Mouse (Mus musculus) CD8-positive naive resting alpha-beta T cell, adult 2 months (primary cell): Measurements from ENCODE around the gene Col27a1.
A peak's percentile ranks its signal among the peaks of the same experiment; 100 is the strongest.

ENCODE experiments used
- DNase-seq, 2 experiments: peaks; one replicate each; pipeline ENCODE4 v3.0.0; 2022; ENCODE audit warnings: low read depth in 2 of 2, low spot score in 2 of 2

Col27a1 gene

GRCm38 (mm10) chr4:63307175-63308062 lies 93.6 kb downstream of the Col27a1 start:
- peak; percentile 52 to 68 for DNase-seq

GRCm38 (mm10) chr4:63308316-63308715 lies 94.5 kb downstream of the Col27a1 start:
- DNase-seq = no peak

GRCm38 (mm10) chr4:63310247-63310855 lies 96.5 kb downstream of the Col27a1 start:
- DNase-seq = no peak

- DNase-seq = no peak
Measured at GRCm38 (mm10) chr4:63311426-63311825, 97.6 kb downstream of the Col27a1 start.

GRCm38 (mm10) chr4:63314063-63314462 lies 100.3 kb downstream of the Col27a1 start:
- no peak for DNase-seq

- no peak for DNase-seq
Measured at GRCm38 (mm10) chr4:63316076-63316746, 102.4 kb downstream of the Col27a1 start.

GRCm38 (mm10) chr4:63319566-63319965 lies 105.8 kb downstream of the Col27a1 start:
- peak in 1 of 2 experiments; percentile 28 for DNase-seq

GRCm38 (mm10) chr4:63323275-63323815 lies 109.5 kb downstream of the Col27a1 start:
- no peak for DNase-seq

- DNase-seq = no peak
Measured at GRCm38 (mm10) chr4:63333403-63333802, 119.6 kb downstream of the Col27a1 start.

- DNase-seq = no peak
Measured at GRCm38 (mm10) chr4:63338414-63339076, 124.7 kb downstream of the Col27a1 start.

GRCm38 (mm10) chr4:63342491-63342890 lies 128.7 kb downstream of the Col27a1 start:
- DNase-seq = no peak

- no peak for DNase-seq
Measured at GRCm38 (mm10) chr4:63343608-63344007, 129.8 kb downstream of the Col27a1 start.

GRCm38 (mm10) chr4:63344295-63344694 lies 130.5 kb downstream of the Col27a1 start, which contains the start of gene Orm1:
Orm1 (plus strand) TSS chr4:63344560.
- no peak for DNase-seq

GRCm38 (mm10) chr4:63345261-63345660 lies 131.5 kb downstream of the Col27a1 start:
- DNase-seq = no peak

- no peak for DNase-seq
Measured at GRCm38 (mm10) chr4:63346659-63347058, 132.9 kb downstream of the Col27a1 start.

- no peak for DNase-seq
Measured at GRCm38 (mm10) chr4:63348524-63348923, 134.7 kb downstream of the Col27a1 start.

GRCm38 (mm10) chr4:63355877-63356665 lies 142.3 kb downstream of the Col27a1 start, which contains the start of gene Orm3:
Orm3 (plus strand) TSS chr4:63356162.
- no peak for DNase-seq

GRCm38 (mm10) chr4:63356981-63357570 lies 143.3 kb downstream of the Col27a1 start:
- no peak for DNase-seq

GRCm38 (mm10) chr4:63359861-63360260 lies 146.1 kb downstream of the Col27a1 start:
- DNase-seq = no peak

GRCm38 (mm10) chr4:63362150-63362549 lies 148.3 kb downstream of the Col27a1 start, which contains the start of gene Orm2:
Orm2 (plus strand) TSS chr4:63362449.
- no peak for DNase-seq
